Mouse (Mus musculus): ENCODE data around the gene Ccnj.

Ccnj gene

GRCm38 (mm10) chr19:40830703-40831415, at the start of gene Ccnj:
Gene Ccnj (plus strand): TSS chr19:40831279.
- DNase-seq (ENCODE audit: low spot score), result peak; percentile 91

- no peak for DNase-seq (ENCODE audit: low spot score)
Observed at GRCm38 (mm10) chr19:40788004-40788714, 42.9 kb upstream of the Ccnj start.

GRCm38 (mm10) chr19:40788715-40789084, 42.4 kb upstream of the Ccnj start:
- no peak for DNase-seq (ENCODE audit: low spot score)

GRCm38 (mm10) chr19:40805176-40805737, 25.8 kb upstream of the Ccnj start:
- DNase-seq (ENCODE audit: low spot score), result no peak

- no peak for DNase-seq (ENCODE audit: low spot score)
Observed at GRCm38 (mm10) chr19:40809858-40810257, 21.2 kb upstream of the Ccnj start.

- DNase-seq (ENCODE audit: low spot score), result no peak
Observed at GRCm38 (mm10) chr19:40811840-40812239, 19.2 kb upstream of the Ccnj start.

GRCm38 (mm10) chr19:40812778-40813177, 18.3 kb upstream of the Ccnj start:
- no peak for DNase-seq (ENCODE audit: low spot score)

GRCm38 (mm10) chr19:40813385-40813784, 17.7 kb upstream of the Ccnj start:
- DNase-seq (ENCODE audit: low spot score), result no peak

- DNase-seq (ENCODE audit: low spot score), result no peak
Observed at GRCm38 (mm10) chr19:40815645-40816183, 15.4 kb upstream of the Ccnj start.

- no peak for DNase-seq (ENCODE audit: low spot score)
Observed at GRCm38 (mm10) chr19:40817901-40818532, 13.1 kb upstream of the Ccnj start.

- DNase-seq (ENCODE audit: low spot score), result no peak
Observed at GRCm38 (mm10) chr19:40818764-40819163, 12.3 kb upstream of the Ccnj start.

- no peak for DNase-seq (ENCODE audit: low spot score)
Observed at GRCm38 (mm10) chr19:40821306-40821825, 9.7 kb upstream of the Ccnj start.

- no peak for DNase-seq (ENCODE audit: low spot score)
Observed at GRCm38 (mm10) chr19:40825636-40826035, 5.4 kb upstream of the Ccnj start.

- no peak for DNase-seq (ENCODE audit: low spot score)
Observed at GRCm38 (mm10) chr19:40826735-40827134, 4.3 kb upstream of the Ccnj start.

GRCm38 (mm10) chr19:40830198-40830597, 881 bp upstream of the Ccnj start:
- DNase-seq (ENCODE audit: low spot score), result no peak

GRCm38 (mm10) chr19:40831416-40832201, 530 bp downstream of the Ccnj start:
- DNase-seq (ENCODE audit: low spot score), result peak; percentile 36

- DNase-seq (ENCODE audit: low spot score), result no peak
Observed at GRCm38 (mm10) chr19:40832361-40832760, 1.3 kb downstream of the Ccnj start.

GRCm38 (mm10) chr19:40834436-40834835, 3.4 kb downstream of the Ccnj start:
- no peak for DNase-seq (ENCODE audit: low spot score)

GRCm38 (mm10) chr19:40838205-40838604, 7.1 kb downstream of the Ccnj start:
- no peak for DNase-seq (ENCODE audit: low spot score)

GRCm38 (mm10) chr19:40840303-40840702, 9.2 kb downstream of the Ccnj start:
- no peak for DNase-seq (ENCODE audit: low spot score)

GRCm38 (mm10) chr19:40841083-40841482, 10.0 kb downstream of the Ccnj start:
- no peak for DNase-seq (ENCODE audit: low spot score)

All from urinary bladder, postnatal 14 days (tissue).